Mouse (Mus musculus) B cell, adult 2 months (primary cell): ENCODE measurements at regions not wholly inside any gene's neighbourhood (a gene's known extent, or its start where the extent isn't known, plus 50 kb on each side); places are given as distances from the start of the nearest gene placed in this dataset.

Source experiments
- DNase-seq, 2 experiments: peaks; one replicate each; pipeline ENCODE4 v3.0.0; 2022

GRCm38 (mm10) chr9:115558131-115558530, 247.9 kb upstream of the Stt3b start:
- DNase-seq: no peak

GRCm38 (mm10) chr9:115559521-115559920, 249.3 kb upstream of the Stt3b start:
- DNase-seq: no peak

GRCm38 (mm10) chr9:115561207-115561606, 251.0 kb upstream of the Stt3b start:
- peak in 1 of 2 experiments; percentile 10 for DNase-seq

- no peak for DNase-seq
Measured at GRCm38 (mm10) chr9:115562783-115563182, 252.6 kb upstream of the Stt3b start.

- no peak for DNase-seq
Measured at GRCm38 (mm10) chr9:115564366-115564765, 254.1 kb upstream of the Stt3b start.

DNA sequence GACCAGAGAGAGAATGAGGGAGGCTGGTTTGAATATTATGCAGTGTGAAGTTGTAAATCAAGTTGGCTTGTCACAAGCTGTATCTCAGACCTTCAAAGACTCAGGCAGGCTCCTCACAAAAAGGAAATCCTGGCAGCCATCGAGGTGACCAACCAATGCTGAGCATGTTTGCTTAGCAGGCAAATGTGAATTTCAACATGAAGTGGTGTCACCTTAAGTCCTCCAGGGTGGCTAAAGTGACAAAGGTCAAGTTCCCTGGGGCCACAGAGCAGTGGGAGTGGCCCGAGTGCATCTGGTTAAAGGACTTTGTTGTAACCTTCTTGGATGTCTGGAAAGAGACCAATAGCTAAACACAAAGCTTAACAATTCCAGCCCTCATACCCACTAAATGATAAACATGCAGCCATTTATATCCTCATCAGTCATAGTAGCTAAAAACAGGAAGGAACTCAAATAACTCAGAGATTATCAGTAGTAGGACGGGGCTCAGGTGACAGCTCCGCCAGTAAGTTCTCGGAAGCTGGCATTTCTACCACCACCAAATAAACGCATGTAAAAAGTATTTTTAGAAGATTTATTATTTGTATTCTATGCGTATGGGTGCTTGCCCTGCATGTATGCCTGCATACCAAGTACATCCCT, 258.6 kb upstream of the Stt3b start:
- DNase-seq: no peak

GRCm38 (mm10) chr9:115570998-115571397, 260.8 kb upstream of the Stt3b start:
- no peak for DNase-seq

DNA sequence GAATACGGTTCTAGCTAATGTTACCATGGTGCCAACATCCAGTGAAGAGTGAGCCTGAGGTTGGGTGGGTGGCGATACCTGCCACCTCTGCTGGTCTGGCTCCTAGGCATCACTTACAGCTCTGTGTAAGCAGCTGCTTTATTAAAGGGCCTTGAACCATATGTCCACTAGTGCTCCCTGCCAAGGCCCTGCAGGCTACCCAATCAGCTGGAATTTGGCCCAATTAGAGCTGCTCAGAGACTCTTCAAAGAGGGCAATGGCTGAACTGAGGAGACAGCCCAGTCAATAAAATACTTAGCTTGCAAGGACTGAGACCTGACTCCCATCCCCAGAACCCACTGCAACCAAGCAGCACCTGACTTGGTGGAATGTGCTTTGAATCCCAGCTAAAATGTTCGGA, 270.9 kb upstream of the Stt3b start:
- DNase-seq: no peak

- no peak for DNase-seq
Measured at GRCm38 (mm10) chr9:115583548-115583947, 273.3 kb upstream of the Stt3b start.

DNA sequence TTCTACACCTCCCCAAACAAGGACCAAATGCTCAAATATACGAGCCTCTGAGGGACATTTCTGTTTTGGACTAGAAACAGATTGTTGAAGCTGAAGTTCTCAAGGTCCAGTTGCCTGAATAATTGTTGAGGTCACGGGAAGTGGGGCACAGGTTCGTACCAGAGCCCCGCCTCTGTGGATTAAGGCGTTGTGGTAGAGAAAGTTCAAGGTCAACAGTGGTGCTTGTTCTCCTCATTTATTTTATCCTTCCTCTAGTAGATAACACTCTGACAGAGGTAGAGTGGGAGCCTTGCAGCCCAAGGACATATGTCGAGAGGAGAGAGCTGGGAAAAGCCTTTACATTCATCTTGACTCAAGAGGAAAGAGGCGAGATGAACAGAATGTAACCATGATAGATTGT, 274.7 kb upstream of the Stt3b start:
- DNase-seq: no peak

- no peak for DNase-seq
Measured at GRCm38 (mm10) chr9:115592466-115592865, 282.2 kb upstream of the Stt3b start.

- no peak for DNase-seq
Measured at GRCm38 (mm10) chr9:115600228-115600627, 290.0 kb upstream of the Stt3b start.

GRCm38 (mm10) chr9:115600826-115601225, 290.6 kb upstream of the Stt3b start:
- no peak for DNase-seq

DNA sequence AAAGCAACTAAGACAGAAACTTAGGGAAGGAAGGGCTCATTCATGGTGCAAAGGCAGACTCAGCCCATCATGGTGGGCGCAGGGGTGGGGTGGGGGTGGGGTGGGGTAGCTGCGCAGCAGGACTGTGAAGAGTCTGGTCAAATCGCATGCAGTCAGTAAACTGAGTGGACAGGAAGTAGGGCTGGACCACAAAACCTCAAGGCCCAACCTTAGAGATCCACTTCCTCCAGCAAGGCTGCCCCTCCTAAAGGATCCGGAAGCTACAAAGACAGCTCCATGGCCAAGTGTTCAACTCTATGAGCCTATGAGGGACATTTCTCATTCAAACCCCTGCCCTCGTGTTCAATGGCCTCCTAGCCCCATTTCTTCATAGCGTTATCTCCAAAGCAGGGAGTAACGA, 292.6 kb upstream of the Stt3b start:
- no peak for DNase-seq

- DNase-seq: no peak
Measured at GRCm38 (mm10) chr9:115604450-115604849, 294.2 kb upstream of the Stt3b start.

DNA sequence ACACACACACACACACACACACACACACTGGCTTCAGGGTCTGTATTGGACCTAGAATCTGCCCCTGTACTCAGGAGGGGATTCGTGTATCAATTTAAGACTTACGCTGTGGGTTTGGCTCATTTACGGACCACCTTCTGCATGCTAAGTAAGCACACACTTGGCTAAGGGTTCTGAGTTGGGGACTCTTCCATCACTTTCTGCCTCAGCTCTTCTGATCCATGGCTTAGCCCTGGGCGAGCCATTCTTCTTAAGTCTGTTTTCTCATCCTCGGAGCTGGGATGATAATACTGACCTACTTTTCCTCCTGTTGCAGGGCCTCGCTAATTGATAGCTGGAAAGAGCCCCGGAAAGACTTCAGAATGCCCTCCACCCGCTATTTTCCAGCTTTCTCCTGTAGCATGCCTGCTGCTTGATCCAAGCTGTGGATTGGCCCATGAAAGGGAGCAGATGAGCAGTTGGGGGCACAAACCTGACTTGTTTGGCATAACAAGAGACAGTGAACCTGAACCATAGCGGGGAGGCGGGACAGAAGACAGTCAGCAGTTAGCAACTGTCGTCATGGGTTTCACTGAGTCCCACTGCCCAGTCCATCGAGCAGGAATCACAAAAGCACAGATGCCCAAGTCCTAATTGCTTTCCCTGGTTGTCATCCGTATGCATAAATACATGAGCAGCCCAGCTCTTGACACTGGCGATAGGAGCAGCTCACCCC, 294.9 kb upstream of the Stt3b start:
- no peak for DNase-seq

DNA sequence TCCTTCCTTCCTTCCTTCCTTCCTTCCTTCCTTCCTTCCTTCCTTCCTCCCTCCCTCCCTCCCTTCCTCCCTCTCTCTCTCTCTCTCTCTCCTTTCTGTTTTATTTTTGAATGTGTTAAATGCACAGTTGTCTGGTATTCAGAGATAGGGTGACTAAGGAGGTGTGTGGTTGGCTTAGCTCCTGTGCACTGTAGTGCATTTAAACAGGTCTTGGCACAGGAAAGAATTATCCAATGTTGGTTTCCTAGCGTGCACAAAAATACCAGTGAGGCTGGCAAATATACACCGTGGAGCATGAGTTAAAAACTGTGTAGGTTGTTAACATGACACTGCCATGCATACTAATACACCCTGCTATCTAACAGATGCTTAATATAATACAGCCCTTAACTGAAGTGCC, 297.7 kb upstream of the Stt3b start:
- no peak for DNase-seq

- peak in 1 of 2 experiments; percentile 21 for DNase-seq
Measured at GRCm38 (mm10) chr9:115608377-115608776, 298.2 kb upstream of the Stt3b start.

DNA sequence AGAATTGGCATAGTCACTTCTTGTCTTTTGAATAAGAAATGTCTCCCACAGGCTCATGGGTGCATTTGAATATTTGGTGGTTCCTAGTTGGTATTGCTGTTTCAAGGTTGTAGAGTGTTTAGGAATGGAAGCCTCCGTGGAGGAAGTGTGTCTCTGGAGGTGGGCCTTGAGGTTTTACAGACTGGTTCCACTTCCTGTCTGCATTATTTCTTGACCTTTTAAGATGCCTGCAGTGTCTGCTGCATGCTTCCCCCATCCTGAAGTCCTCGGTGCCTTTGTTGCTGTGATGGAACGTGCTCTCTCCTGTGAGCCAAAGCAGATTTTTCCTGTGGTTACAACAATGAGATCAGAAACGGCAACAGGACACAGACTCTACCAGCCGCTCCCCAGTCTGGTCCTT, 299.4 kb upstream of the Gadl1 start:
- DNase-seq: peak; percentile 36 to 39

DNA sequence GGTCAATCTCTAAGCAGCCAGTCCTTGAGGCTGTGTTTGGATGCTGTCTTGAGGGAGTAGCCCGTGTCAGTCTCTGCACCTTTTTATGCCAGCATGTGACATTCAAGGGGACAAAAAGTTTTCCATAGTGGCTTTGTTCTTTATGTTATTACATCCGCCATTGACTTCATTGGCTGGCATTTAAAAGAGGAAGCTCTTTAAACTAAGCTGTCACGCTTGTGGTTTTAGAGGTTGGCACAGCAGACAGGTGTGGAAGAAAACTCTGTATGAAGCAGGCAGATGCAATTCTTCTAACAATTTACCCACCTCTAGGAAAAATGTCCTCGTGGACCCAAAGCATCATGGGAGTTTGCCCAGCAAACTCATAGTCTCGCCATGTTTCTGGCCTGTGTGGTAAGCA, 297.5 kb upstream of the Gadl1 start:
- peak; percentile 56 to 59 for DNase-seq

GRCm38 (mm10) chr9:115612908-115613307, 296.3 kb upstream of the Gadl1 start:
- DNase-seq: no peak

- DNase-seq: no peak
Measured at GRCm38 (mm10) chr9:115614007-115614406, 295.2 kb upstream of the Gadl1 start.

GRCm38 (mm10) chr9:115617909-115618308, 291.3 kb upstream of the Gadl1 start:
- no peak for DNase-seq

- DNase-seq: peak; percentile 71 to 79
Measured at GRCm38 (mm10) chr9:115623948-115624347, 285.3 kb upstream of the Gadl1 start.
